Mouse (Mus musculus) brain, embryonic 14.5 days (tissue): ENCODE data around the gene Serinc5.

Source experiments
- CTCF ChIP-seq: fragments of 200-500 bp; IDR thresholded peaks from 2 replicates; pipeline ENCODE4 v1.5.1; 2012; ENCODE audit warnings: inconsistent platforms, mild to moderate bottlenecking, moderate library complexity, borderline replicate concordance; ENCODE audit not compliant: insufficient read depth, insufficient read length; ENCODE audit errors: extremely low read depth
- POLR2A ChIP-seq: fragments of 200-500 bp; IDR thresholded peaks from 2 replicates; pipeline ENCODE4 v1.6.1; 2012; ENCODE audit warnings: mild to moderate bottlenecking, inconsistent platforms, borderline replicate concordance; ENCODE audit not compliant: poor library complexity, insufficient read depth, insufficient read length, severe bottlenecking; ENCODE audit errors: extremely low read depth

- TF ChIP-seq POLR2A (no peak), CTCF (no peak)
Observed at GRCm38 (mm10) chr13:92712619-92713018, 101.7 kb downstream of the Serinc5 start.
